Mouse (Mus musculus): ENCODE measurements around the gene Calcrl. TPM values are rescaled to one million over a fixed set of nuclear protein-coding genes. Genes with fewer than 3 reads are reported as not detected.
A peak's percentile ranks its signal among the peaks of the same experiment; 100 is the strongest.

The Calcrl gene
- polyA plus RNA-seq, 1 experiment from 2014 or later, result 34.3 TPM

GRCm38 (mm10) chr2:84369256-84369655, 56.0 kb downstream of the Calcrl start:
- peaks cover 19% of the 10 kb centered on the region; the same call in 1 of the 2 replicates for H3K36me3 ChIP-seq (ENCODE audit: control insufficient read depth, insufficient read depth, low read length)
- no peak overlapping the region for H3K9ac ChIP-seq (ENCODE audit: low read length)
- H3K27me3 ChIP-seq (replicated peaks; ENCODE audit: control insufficient read depth, insufficient read depth, low read length), result no peaks in the 10 kb centered on the region
- no peaks in the 10 kb centered on the region for H3K9me3 ChIP-seq (ENCODE audit: control insufficient read depth, low read length)
- no peak overlapping the region for H3K4me3 ChIP-seq (ENCODE audit: low read depth, low read length)
- no peak overlapping the region for H3K4me2 ChIP-seq (ENCODE audit: low read length)
- DNase-seq (ENCODE audit: low spot score) (no peak), ATAC-seq (replicated peaks; ENCODE audit: low FRiP score, low TSS enrichment, low read depth) (no peak)
- no peaks in the 10 kb centered on the region for H3K4me1 ChIP-seq (replicated peaks; ENCODE audit: control insufficient read depth, insufficient read depth, low read length)
- 62% methylated on average over 5 of the region's 5 CpGs for WGBS
- no peak overlapping the region for H3K27ac ChIP-seq (ENCODE audit: low read depth)

GRCm38 (mm10) chr2:84366742-84367141, 58.5 kb downstream of the Calcrl start:
- no peaks in the 10 kb centered on the region for H3K4me1 ChIP-seq (replicated peaks; ENCODE audit: control insufficient read depth, insufficient read depth, low read length)
- ATAC-seq (replicated peaks; ENCODE audit: low FRiP score, low TSS enrichment, low read depth) (no peak), DNase-seq (ENCODE audit: low spot score) (no peak)
- H3K4me3 ChIP-seq (ENCODE audit: low read depth, low read length), result no peak overlapping the region
- H3K9ac ChIP-seq (ENCODE audit: low read length), result no peak overlapping the region
- H3K9me3 ChIP-seq (ENCODE audit: control insufficient read depth, low read length), result no peaks in the 10 kb centered on the region
- peaks cover 13% of the 10 kb centered on the region; the same call in 1 of the 2 replicates for H3K36me3 ChIP-seq (ENCODE audit: control insufficient read depth, insufficient read depth, low read length)
- no peak overlapping the region for H3K4me2 ChIP-seq (ENCODE audit: low read length)
- no peaks in the 10 kb centered on the region for H3K27me3 ChIP-seq (replicated peaks; ENCODE audit: control insufficient read depth, insufficient read depth, low read length)
- H3K27ac ChIP-seq (ENCODE audit: low read depth), result no peak overlapping the region

- WGBS, result 89% methylated on average over 3 of the region's 3 CpGs
Measured at GRCm38 (mm10) chr2:84365266-84365665, 59.9 kb downstream of the Calcrl start.

DNA sequence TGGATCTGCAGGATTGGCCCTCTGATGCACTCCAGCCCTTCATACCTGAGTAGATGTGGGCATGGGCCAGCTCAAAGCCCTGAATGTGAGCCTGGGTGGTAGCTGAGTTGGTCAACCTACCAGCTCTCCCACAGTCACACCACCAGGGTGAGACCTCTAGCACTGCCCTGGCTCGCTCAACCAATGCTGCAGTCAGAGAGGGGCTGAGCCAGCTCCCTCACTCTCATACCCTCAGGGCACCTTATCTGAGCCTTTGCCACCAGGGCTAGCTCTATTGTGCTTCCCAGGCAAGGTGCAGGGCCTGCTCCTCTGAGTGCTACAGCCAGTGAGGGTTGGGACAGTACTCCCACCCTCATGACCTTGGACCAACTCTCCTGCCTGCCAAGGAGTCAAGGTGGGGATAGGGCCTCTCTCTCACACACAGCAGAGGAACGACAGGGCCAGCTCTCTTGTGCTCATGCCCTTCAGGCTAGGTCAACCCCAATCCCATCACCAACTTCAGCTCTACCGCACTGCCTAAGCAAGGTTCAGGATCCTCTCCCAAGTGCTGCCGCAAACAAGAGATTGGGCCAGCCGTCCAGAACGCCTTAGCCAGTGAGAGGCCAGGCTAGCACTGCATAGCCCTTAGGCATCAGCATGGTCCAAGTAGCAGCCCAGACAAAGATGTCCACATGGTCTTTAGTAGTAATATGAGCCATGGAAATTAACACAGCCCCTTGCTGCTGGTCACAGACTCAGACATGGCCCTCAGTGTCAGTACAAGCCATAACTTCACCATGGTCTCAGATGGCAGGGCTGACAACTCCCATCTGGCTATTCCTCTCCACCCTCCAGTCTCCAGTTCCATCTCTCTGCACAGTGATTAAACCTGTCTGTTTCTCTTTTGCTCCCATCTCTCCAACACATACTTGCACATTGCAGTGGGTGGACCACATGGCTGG, 62.2 kb downstream of the Calcrl start:
- H3K9me3 ChIP-seq (ENCODE audit: control insufficient read depth, low read length), result no peaks in the 10 kb centered on the region
- no peak overlapping the region for H3K4me2 ChIP-seq (ENCODE audit: low read length)
- no peaks in the 10 kb centered on the region for H3K4me1 ChIP-seq (replicated peaks; ENCODE audit: control insufficient read depth, insufficient read depth, low read length)
- no peak overlapping the region for H3K4me3 ChIP-seq (ENCODE audit: low read depth, low read length)
- no peak overlapping the region for H3K27ac ChIP-seq (ENCODE audit: low read depth)
- peaks cover 8% of the 10 kb centered on the region; the same call in 1 of the 2 replicates for H3K36me3 ChIP-seq (ENCODE audit: control insufficient read depth, insufficient read depth, low read length)
- WGBS, result 93% methylated on average over 6 of the region's 6 CpGs
- DNase-seq (ENCODE audit: low spot score), result no peak
- ATAC-seq (replicated peaks; ENCODE audit: low FRiP score, low TSS enrichment, low read depth), result no peak
- no peak overlapping the region for H3K9ac ChIP-seq (ENCODE audit: low read length)
- H3K27me3 ChIP-seq (replicated peaks; ENCODE audit: control insufficient read depth, insufficient read depth, low read length), result no peaks in the 10 kb centered on the region

More at GRCm38 (mm10) chr2:84365266-84365665, 59.9 kb downstream of the Calcrl start:
- no peak overlapping the region for H3K27ac ChIP-seq (ENCODE audit: low read depth)
- H3K27me3 ChIP-seq (replicated peaks; ENCODE audit: control insufficient read depth, insufficient read depth, low read length), result no peaks in the 10 kb centered on the region
- no peaks in the 10 kb centered on the region for H3K9me3 ChIP-seq (ENCODE audit: control insufficient read depth, low read length)
- H3K36me3 ChIP-seq (ENCODE audit: control insufficient read depth, insufficient read depth, low read length), result peaks cover 13% of the 10 kb centered on the region; the same call in 1 of the 2 replicates
- H3K4me2 ChIP-seq (ENCODE audit: low read length), result no peak overlapping the region
- no peak overlapping the region for H3K4me3 ChIP-seq (ENCODE audit: low read depth, low read length)
- no peaks in the 10 kb centered on the region for H3K4me1 ChIP-seq (replicated peaks; ENCODE audit: control insufficient read depth, insufficient read depth, low read length)
- no peak for ATAC-seq (replicated peaks; ENCODE audit: low FRiP score, low TSS enrichment, low read depth)
- no peak overlapping the region for H3K9ac ChIP-seq (ENCODE audit: low read length)
- no peak for DNase-seq (ENCODE audit: low spot score)

- DNase-seq (ENCODE audit: low spot score), result no peak
- Histone ChIP-seq H3K36me3 (ENCODE audit: control insufficient read depth, insufficient read depth, low read length) (peaks cover 3% of the 10 kb centered on the region; the same call in 1 of the 2 replicates), H3K4me1 (replicated peaks; ENCODE audit: control insufficient read depth, insufficient read depth, low read length) (no peaks in the 10 kb centered on the region), H3K4me3 (ENCODE audit: low read depth, low read length) (no peak overlapping the region), H3K27me3 (replicated peaks; ENCODE audit: control insufficient read depth, insufficient read depth, low read length) (no peaks in the 10 kb centered on the region), H3K9me3 (ENCODE audit: control insufficient read depth, low read length) (no peaks in the 10 kb centered on the region), H3K27ac (ENCODE audit: low read depth) (no peak overlapping the region), H3K4me2 (ENCODE audit: low read length) (no peak overlapping the region), H3K9ac (ENCODE audit: low read length) (no peak overlapping the region)
- ATAC-seq (replicated peaks; ENCODE audit: low FRiP score, low TSS enrichment, low read depth), result peak; percentile 62
- WGBS, result 37% methylated on average over 3 of the region's 3 CpGs
Measured at GRCm38 (mm10) chr2:84358690-84359343, 66.4 kb downstream of the Calcrl start.

- H3K4me1 ChIP-seq (replicated peaks; ENCODE audit: control insufficient read depth, insufficient read depth, low read length), result no peaks in the 10 kb centered on the region
- H3K4me2 ChIP-seq (ENCODE audit: low read length), result no peak overlapping the region
- H3K9me3 ChIP-seq (ENCODE audit: control insufficient read depth, low read length), result no peaks in the 10 kb centered on the region
- H3K27ac ChIP-seq (ENCODE audit: low read depth), result no peak overlapping the region
- no peak overlapping the region for H3K9ac ChIP-seq (ENCODE audit: low read length)
- WGBS, result 79% methylated on average over 4 of the region's 4 CpGs
- no peaks in the 10 kb centered on the region for H3K27me3 ChIP-seq (replicated peaks; ENCODE audit: control insufficient read depth, insufficient read depth, low read length)
- no peak overlapping the region for H3K4me3 ChIP-seq (ENCODE audit: low read depth, low read length)
- ATAC-seq (replicated peaks; ENCODE audit: low FRiP score, low TSS enrichment, low read depth) (no peak), DNase-seq (ENCODE audit: low spot score) (no peak)
- peaks cover 3% of the 10 kb centered on the region; the same call in 1 of the 2 replicates for H3K36me3 ChIP-seq (ENCODE audit: control insufficient read depth, insufficient read depth, low read length)
Measured at GRCm38 (mm10) chr2:84355281-84355680, 69.9 kb downstream of the Calcrl start.

- H3K4me1 ChIP-seq (replicated peaks; ENCODE audit: control insufficient read depth, insufficient read depth, low read length), result no peaks in the 10 kb centered on the region
- no peak overlapping the region for H3K9ac ChIP-seq (ENCODE audit: low read length)
- ATAC-seq (replicated peaks; ENCODE audit: low FRiP score, low TSS enrichment, low read depth) (no peak), DNase-seq (ENCODE audit: low spot score) (no peak)
- no peaks in the 10 kb centered on the region for H3K9me3 ChIP-seq (ENCODE audit: control insufficient read depth, low read length)
- H3K27me3 ChIP-seq (replicated peaks; ENCODE audit: control insufficient read depth, insufficient read depth, low read length), result no peaks in the 10 kb centered on the region
- no peak overlapping the region for H3K27ac ChIP-seq (ENCODE audit: low read depth)
- no peak overlapping the region for H3K4me2 ChIP-seq (ENCODE audit: low read length)
- no peak overlapping the region for H3K4me3 ChIP-seq (ENCODE audit: low read depth, low read length)
- WGBS, result 72% methylated on average over 2 of the region's 2 CpGs
- peaks cover 13% of the 10 kb centered on the region; the same call in 1 of the 2 replicates for H3K36me3 ChIP-seq (ENCODE audit: control insufficient read depth, insufficient read depth, low read length)
Measured at GRCm38 (mm10) chr2:84347376-84347775, 77.8 kb downstream of the Calcrl start.

DNA sequence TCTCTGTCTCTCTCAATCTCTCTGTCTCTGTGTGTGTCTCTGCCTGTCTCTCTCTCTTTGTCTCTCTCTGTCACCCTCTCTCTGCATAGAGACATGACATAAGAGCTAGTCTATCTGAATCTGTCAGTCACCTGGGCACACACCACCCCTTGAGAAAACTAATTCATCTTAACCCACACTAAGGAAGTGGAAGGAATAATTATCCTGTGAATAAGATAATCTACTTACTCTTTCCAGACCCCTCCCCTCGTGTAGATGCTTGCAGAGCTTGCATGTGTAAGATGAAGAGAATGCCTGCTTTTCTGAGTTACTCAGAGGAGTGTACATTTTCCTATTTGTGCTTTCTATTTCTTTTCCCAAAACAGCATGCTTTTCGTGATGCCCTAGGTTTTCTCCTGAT, 81.5 kb downstream of the Calcrl start:
- no peak overlapping the region for H3K27ac ChIP-seq (ENCODE audit: low read depth)
- H3K27me3 ChIP-seq (replicated peaks; ENCODE audit: control insufficient read depth, insufficient read depth, low read length), result no peaks in the 10 kb centered on the region
- H3K36me3 ChIP-seq (ENCODE audit: control insufficient read depth, insufficient read depth, low read length), result peaks cover 13% of the 10 kb centered on the region; the same call in 1 of the 2 replicates
- no peaks in the 10 kb centered on the region for H3K9me3 ChIP-seq (ENCODE audit: control insufficient read depth, low read length)
- no peak overlapping the region for H3K9ac ChIP-seq (ENCODE audit: low read length)
- ATAC-seq (replicated peaks; ENCODE audit: low FRiP score, low TSS enrichment, low read depth) (no peak), DNase-seq (ENCODE audit: low spot score) (no peak)
- WGBS, result 53% methylated on average over 2 of the region's 2 CpGs
- no peak overlapping the region for H3K4me3 ChIP-seq (ENCODE audit: low read depth, low read length)
- H3K4me2 ChIP-seq (ENCODE audit: low read length), result no peak overlapping the region
- H3K4me1 ChIP-seq (replicated peaks; ENCODE audit: control insufficient read depth, insufficient read depth, low read length), result no peaks in the 10 kb centered on the region
